Mouse (Mus musculus) Patski (cell line): Measurements from ENCODE around the gene Hist1h4f. TPM values are rescaled to one million over a fixed set of nuclear protein-coding genes. Genes with fewer than 3 reads are reported as not detected.
A peak's percentile ranks its signal among the peaks of the same experiment; 100 is the strongest.
"Not testable (repeated sequence)": the region's sequence is repeated elsewhere in the genome, so short reads cannot be mapped to it uniquely, and the experiment has no call there.

ENCODE experiments used
- ATAC-seq: fragments of 100-300 bp; one replicate; pipeline ENCODE4 v1.8.0; 2021
- CTCF ChIA-PET: fragments of 350-600 bp; sonication (Branson Sonifier 250); formaldehyde crosslinking; loops from one replicate; lab custom pipeline; 2022; ENCODE audit warnings: inconsistent platforms; lab: Charles Lee
- POLR2A ChIA-PET: fragments of 350-600 bp; sonication (Branson Sonifier 250); formaldehyde crosslinking; loops from one replicate; lab custom pipeline; 2022; ENCODE audit warnings: antibody characterized with exemption, inconsistent platforms; lab: Charles Lee
- DNase-seq: peaks from one replicate; pipeline ENCODE4 v3.0.0-alpha.2; 2011; ENCODE audit warnings: low read depth, low spot score
- H3K27me3 ChIP-seq: fragments of 371-371 bp; one replicate; pipeline ENCODE4 v1.5.1; 2021
- CTCF ChIP-seq: fragments of 100-300 bp; IDR thresholded peaks from one replicate; pipeline ENCODE4 v1.5.1; 2021
- in situ Hi-C: fragments of 300-500 bp; cut with MboI; formaldehyde crosslinking; loops from 3 replicates; pipeline ENCODE4 v1.11.1; 2018; ENCODE audit warnings: low pct_unique_long_range_greater_than_20kb, mixed read lengths
- polyA plus RNA-seq: library from polyadenylated mRNA; unstranded; gene quantifications from one replicate; pipeline ENCODE4 v1.2.3, GENCODE M21; 2021

The Hist1h4f gene
- polyA plus RNA-seq = not detected

DNA sequence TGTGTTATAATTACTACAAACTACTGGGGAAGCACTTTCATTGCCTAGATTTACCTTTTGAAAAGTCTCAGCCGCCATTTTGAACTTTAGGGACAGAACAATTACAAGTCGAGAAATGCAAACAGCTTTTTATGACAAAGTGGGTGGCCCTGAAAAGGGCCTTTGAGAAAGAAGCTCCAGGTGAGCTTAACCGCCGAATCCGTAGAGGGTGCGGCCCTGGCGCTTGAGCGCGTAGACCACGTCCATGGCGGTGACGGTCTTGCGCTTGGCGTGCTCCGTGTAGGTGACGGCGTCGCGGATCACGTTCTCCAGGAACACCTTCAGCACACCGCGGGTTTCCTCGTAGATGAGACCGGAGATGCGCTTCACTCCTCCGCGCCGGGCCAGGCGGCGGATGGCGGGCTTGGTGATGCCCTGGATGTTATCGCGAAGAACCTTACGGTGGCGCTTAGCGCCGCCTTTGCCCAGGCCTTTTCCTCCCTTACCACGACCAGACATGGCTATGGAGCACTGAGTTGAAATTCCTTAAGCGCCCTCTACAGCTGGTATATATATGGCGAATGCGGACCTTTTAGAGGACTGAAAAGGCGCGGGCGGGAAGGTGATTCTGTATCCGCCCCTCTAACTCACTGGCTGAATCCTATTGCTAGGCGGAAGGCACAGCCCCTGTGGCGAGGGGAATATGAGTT, at the start of gene Hist1h4f:
Gene Hist1h4f (minus strand): TSS at position 503 of the 689 bp plus-strand sequence.
- DNase-seq (peak; percentile 76), ATAC-seq (peak; percentile 56)
- CTCF ChIA-PET, H3K27me3 ChIP-seq, in situ Hi-C loops: not testable (repeated sequence)
- peak; percentile 53 for TF ChIP-seq CTCF
- POLR2A ChIA-PET = interaction anchor here (1.0 to 1.2 kb wide), 2 partner anchors 9 to 12 kb away, joined by 3 to 5 read pairs; no protein-coding TSS in a partner anchor

DNA sequence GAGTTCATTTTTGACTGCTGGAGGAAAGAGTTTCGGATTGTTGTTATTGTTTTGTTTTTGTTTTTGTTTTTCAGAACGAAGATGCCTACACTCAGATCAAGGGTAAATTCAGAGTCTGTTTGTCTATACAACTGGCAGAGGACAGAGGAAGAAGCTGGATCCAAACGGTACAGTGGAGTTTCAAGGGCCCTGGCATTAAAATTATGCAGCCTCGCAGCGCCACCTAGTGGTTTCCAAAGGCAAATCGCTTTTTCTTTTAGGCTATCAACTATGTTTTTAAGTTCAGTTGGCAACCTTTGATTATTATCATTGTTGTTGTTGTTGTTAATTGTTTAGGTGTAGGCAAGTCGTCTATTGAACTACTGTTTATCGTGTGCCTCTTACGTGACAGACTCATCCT, 46.5 kb upstream of the Hist1h4f start:
- ATAC-seq (no peak), DNase-seq (no peak)
- POLR2A ChIA-PET = interaction anchor here (0.8 kb wide), 1 partner anchor 23 kb away, joined by 3 read pairs; no protein-coding TSS in a partner anchor
- in situ Hi-C loops = loop anchor here (5.0 kb wide), 2 partner anchors 66 to 166 kb away; partner anchors contain the start of genes Hist1h2af and Hist1h4h
- H3K27me3 ChIP-seq = no peaks in the 10 kb centered on the region
- peak; percentile 90 for TF ChIP-seq CTCF
- CTCF ChIA-PET = interaction anchor here (0.8 to 2.4 kb wide), 9 partner anchors 12 to 169 kb away, joined by 3 to 9 read pairs (median 5); no protein-coding TSS in a partner anchor

- in situ Hi-C loops = loop anchor here (5.0 kb wide), 2 partner anchors 63 to 163 kb away; partner anchors contain the start of genes Hist1h2af and Hist1h4h
- CTCF ChIA-PET = no interaction called here
- POLR2A ChIA-PET = no interaction called here
- ATAC-seq (no peak), DNase-seq (no peak)
- no peaks in the 10 kb centered on the region for H3K27me3 ChIP-seq
- TF ChIP-seq CTCF = no peak
These were observed 44.3 kb upstream of the Hist1h4f start for GRCm38 (mm10) chr13:23595622-23596372.

- no peak for TF ChIP-seq CTCF
- in situ Hi-C loops = loop anchor here (5.0 kb wide), 2 partner anchors 63 to 163 kb away; partner anchors contain the start of genes Hist1h2af and Hist1h4h
- ChIA-PET CTCF (no interaction called here), POLR2A (no interaction called here)
- DNase-seq (no peak), ATAC-seq (no peak)
- H3K27me3 ChIP-seq = no peaks in the 10 kb centered on the region
These were observed 43.7 kb upstream of the Hist1h4f start for GRCm38 (mm10) chr13:23595185-23595584.

DNA sequence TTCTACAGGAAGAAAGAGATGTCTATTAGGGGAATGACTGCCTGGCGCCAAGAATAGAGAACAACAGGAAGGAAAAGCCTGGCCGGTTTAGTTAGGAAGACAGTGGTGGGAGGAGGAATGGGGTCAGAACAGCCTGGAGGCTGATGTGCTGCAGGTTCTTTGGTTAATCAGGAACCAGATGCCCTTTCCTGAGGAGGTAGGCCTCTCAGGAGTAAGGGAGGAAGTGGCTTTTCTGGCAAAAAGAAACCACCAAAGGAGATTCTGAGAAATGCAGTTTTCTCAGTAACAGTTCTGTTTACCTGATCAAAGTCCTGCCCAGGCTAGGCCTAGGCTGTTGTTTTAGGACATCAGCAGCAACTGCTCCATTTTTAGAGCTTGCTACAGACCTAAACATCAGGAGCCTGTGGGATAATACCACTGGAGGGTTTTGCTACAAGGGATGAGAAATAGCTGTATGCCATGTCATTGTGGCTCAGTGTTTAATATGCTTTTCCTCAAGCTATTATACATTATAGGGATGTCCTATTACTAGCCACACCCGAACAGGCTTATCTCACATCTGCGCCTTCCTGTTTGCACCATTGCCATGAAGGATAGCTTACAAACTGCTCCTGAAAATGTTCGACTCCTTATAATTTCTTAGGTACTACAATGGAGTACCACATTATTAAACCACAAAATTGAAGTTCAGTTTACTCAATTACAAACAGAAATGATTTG, 41.8 kb upstream of the Hist1h4f start:
- in situ Hi-C loops = no loop called here
- no peaks in the 10 kb centered on the region for H3K27me3 ChIP-seq
- POLR2A ChIA-PET = interaction anchor here (1.6 kb wide), 1 partner anchor 8 kb away, joined by 3 read pairs; no protein-coding TSS in a partner anchor
- no peak for TF ChIP-seq CTCF
- ATAC-seq (no peak), DNase-seq (no peak)
- CTCF ChIA-PET = interaction anchor here (0.9 to 1.3 kb wide), 2 partner anchors 9 to 11 kb away, joined by 4 to 6 read pairs; no protein-coding TSS in a partner anchor

DNA sequence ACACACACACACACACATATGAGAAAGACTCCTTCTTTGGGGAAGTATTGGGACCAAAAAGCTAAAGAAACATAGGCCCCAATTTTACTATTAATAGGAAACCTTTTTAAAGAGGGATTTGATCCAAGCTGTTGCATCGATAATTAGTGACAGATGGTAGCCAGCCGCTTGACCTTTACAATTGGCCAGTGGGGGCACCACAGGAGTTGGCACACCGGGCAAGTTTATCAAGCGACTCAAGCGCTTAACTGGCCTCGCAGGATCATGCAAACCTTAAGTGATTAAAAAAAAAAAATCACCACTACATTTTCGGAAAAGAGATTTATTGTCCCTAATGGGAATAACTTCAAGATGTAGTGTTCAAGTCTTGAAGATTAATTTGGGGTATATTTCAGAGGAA, 41.2 kb upstream of the Hist1h4f start:
- CTCF ChIA-PET = no interaction called here
- POLR2A ChIA-PET = no interaction called here
- in situ Hi-C loops = no loop called here
- ATAC-seq (no peak), DNase-seq (no peak)
- TF ChIP-seq CTCF = no peak
- no peaks in the 10 kb centered on the region for H3K27me3 ChIP-seq

GRCm38 (mm10) chr13:23591886-23592285, 40.4 kb upstream of the Hist1h4f start:
- H3K27me3 ChIP-seq, CTCF ChIA-PET, POLR2A ChIA-PET, DNase-seq, ATAC-seq, in situ Hi-C loops: not testable (repeated sequence)

- in situ Hi-C loops = no loop called here
- CTCF ChIA-PET = interaction anchor here (1.1 kb wide), 1 partner anchor 30 kb away, joined by 4 read pairs; the partner anchor contains the start of gene Hist1h2be
- POLR2A ChIA-PET = interaction anchor here (0.8 to 0.9 kb wide), 2 partner anchors 9 to 14 kb away, joined by 3 read pairs; no protein-coding TSS in a partner anchor
These were observed 39.8 kb upstream of the Hist1h4f start for GRCm38 (mm10) chr13:23591206-23591605.

DNA sequence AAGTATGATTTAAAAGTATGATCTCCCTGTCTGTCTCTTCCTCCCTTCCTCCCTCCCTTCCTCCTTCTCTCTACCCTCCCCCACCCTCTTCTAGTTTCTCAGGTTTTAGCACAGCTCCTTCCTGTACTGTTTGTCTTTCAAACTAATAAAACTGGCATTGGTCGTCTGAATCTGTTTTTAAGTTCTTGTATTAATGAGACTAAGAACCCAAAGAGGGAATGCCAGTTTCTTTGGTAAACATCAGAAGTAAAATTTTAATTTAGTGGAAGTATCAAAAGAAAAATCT, 35.4 kb upstream of the Hist1h4f start:
- no peak for DNase-seq
- in situ Hi-C loops = loop anchor here (5.0 to 10.0 kb wide), 2 partner anchors 95 to 1552 kb away; partner anchors contain the start of genes Hist1h2ac, Hist1h2ah, Hist1h2bc and Hist1h2bk
- no peak for ATAC-seq
- H3K27me3 ChIP-seq = no peaks in the 10 kb centered on the region
- POLR2A ChIA-PET = interaction anchor here (1.7 kb wide), 1 partner anchor 97 kb away, joined by 4 read pairs; the partner anchor contains the start of genes Hist1h2ac and Hist1h2bc
- TF ChIP-seq CTCF = no peak
- CTCF ChIA-PET = interaction anchor here (1.1 to 1.8 kb wide), 3 partner anchors 10 to 29 kb away, joined by 3 to 7 read pairs (median 5); no protein-coding TSS in a partner anchor

More at GRCm38 (mm10) chr13:23591206-23591605, 39.8 kb upstream of the Hist1h4f start:
- no peak for ATAC-seq
- TF ChIP-seq CTCF = no peak
- no peak for DNase-seq
- H3K27me3 ChIP-seq = no peaks in the 10 kb centered on the region
